Mouse (Mus musculus) CH12.LX (cell line): Measurements from ENCODE around the gene Dscam. TPM values are rescaled to one million over a fixed set of nuclear protein-coding genes. Genes with fewer than 3 reads are reported as not detected.

ENCODE experiments used
- DNase-seq: peaks from one replicate; pipeline ENCODE4 v3.0.0-alpha.2; 2013; ENCODE audit errors: extremely low read depth
- H3K27ac ChIP-seq: 2 replicates; pipeline ENCODE4 v1.5.1; 2012; ENCODE audit warnings: low read depth, mild to moderate bottlenecking, control low read depth, moderate library complexity; ENCODE audit not compliant: insufficient read depth
- H3K27me3 ChIP-seq: replicated peaks from 2 replicates; pipeline ENCODE3; 2012; ENCODE audit warnings: inconsistent platforms
- H3K36me3 ChIP-seq, 2 experiments: replicated peaks in 1 of 2; 2 replicates each; pipeline versions ENCODE3 to v1.6.1; 2012; ENCODE audit warnings: inconsistent platforms in 1 of 2, low read length in 1 of 2, mild to moderate bottlenecking in 1 of 2, mixed read lengths in 1 of 2, moderate library complexity in 1 of 2; ENCODE audit not compliant: control insufficient read depth in 1 of 2, insufficient read depth in 1 of 2
- H3K4me1 ChIP-seq, 2 experiments: 2 replicates each; pipeline ENCODE4 v1.6.1; 2012; ENCODE audit warnings: inconsistent platforms in 1 of 2, moderate library complexity in 1 of 2; ENCODE audit not compliant: insufficient read depth in 2 of 2, control insufficient read depth in 1 of 2
- H3K4me2 ChIP-seq: 2 replicates; pipeline ENCODE4 v1.6.1; 2012; ENCODE audit warnings: low read depth, mild to moderate bottlenecking, control low read depth; ENCODE audit not compliant: poor library complexity, insufficient read depth, severe bottlenecking
- H3K4me3 ChIP-seq, 3 experiments: fragments of 150-350 bp in 1 of 3; sonication (generic) in 1 of 3; replicated peaks in 1 of 3; 2 replicates each; pipeline versions ENCODE3 to v1.5.1; 2011 to 2012; ENCODE audit warnings: low read depth in 2 of 3, low read length in 2 of 3, mild to moderate bottlenecking in 2 of 3, moderate library complexity in 2 of 3, control low read depth in 1 of 3, improper control_type of control experiment in 1 of 3, inconsistent platforms in 1 of 3, mixed read lengths in 1 of 3; ENCODE audit not compliant: poor library complexity in 1 of 3
- H3K79me2 ChIP-seq: replicated peaks from 2 replicates; pipeline ENCODE4 v1.6.1; 2012; ENCODE audit warnings: mild to moderate bottlenecking, moderate library complexity; ENCODE audit not compliant: control insufficient read depth, poor library complexity, insufficient read depth, severe bottlenecking; ENCODE audit errors: extremely low read depth
- H3K9ac ChIP-seq: 2 replicates; pipeline ENCODE4 v1.6.1; 2012; ENCODE audit warnings: low read depth, mild to moderate bottlenecking, control low read depth, moderate library complexity; ENCODE audit not compliant: insufficient read depth
- H3K9me3 ChIP-seq: replicated peaks from 2 replicates; pipeline ENCODE3; 2012; ENCODE audit warnings: low read length, inconsistent platforms, mixed read lengths
- BHLHE40 ChIP-seq: IDR thresholded peaks from 2 replicates; pipeline ENCODE4 v1.6.1; 2011; ENCODE audit warnings: mild to moderate bottlenecking, low read depth, low read length, improper control_type of control experiment
- ELF1 ChIP-seq: IDR thresholded peaks from 2 replicates; pipeline ENCODE4 v1.6.1; 2014; ENCODE audit warnings: low read depth, mild to moderate bottlenecking, inconsistent platforms, low read length, improper control_type of control experiment
- EP300 ChIP-seq: IDR thresholded peaks from 2 replicates; pipeline ENCODE4 v1.6.1; 2011; ENCODE audit warnings: low read length, improper control_type of control experiment
- ETS1 ChIP-seq: conservative IDR thresholded peaks from 2 replicates; pipeline ENCODE4 v1.6.1; 2012; ENCODE audit warnings: low read depth, mild to moderate bottlenecking, inconsistent platforms, low read length, improper control_type of control experiment, moderate library complexity
- GABPA ChIP-seq: IDR thresholded peaks from 2 replicates; pipeline ENCODE4 v1.6.1; 2012; ENCODE audit warnings: low read depth, low read length, improper control_type of control experiment, inconsistent platforms; ENCODE audit not compliant: insufficient replicate concordance
- IRF4 ChIP-seq: IDR thresholded peaks from 2 replicates; pipeline ENCODE4 v1.6.1; 2014; ENCODE audit warnings: low read depth, mild to moderate bottlenecking, inconsistent platforms, low read length, improper control_type of control experiment
- JUND ChIP-seq: conservative IDR thresholded peaks from 2 replicates; pipeline ENCODE4 v1.6.1; 2011; ENCODE audit warnings: low read depth, low read length, improper control_type of control experiment
- KAT2A ChIP-seq: IDR thresholded peaks from 2 replicates; pipeline ENCODE4 v1.6.1; 2012; ENCODE audit warnings: low read length, improper control_type of control experiment, inconsistent platforms; ENCODE audit not compliant: insufficient replicate concordance
- MYC ChIP-seq: IDR thresholded peaks from 2 replicates; pipeline ENCODE4 v1.6.1; 2011; ENCODE audit warnings: low read depth, mild to moderate bottlenecking, improper control_type of control experiment, low read length
- NELFE ChIP-seq: IDR thresholded peaks from 2 replicates; pipeline ENCODE4 v1.6.1; 2011; ENCODE audit warnings: low read depth, low read length, improper control_type of control experiment
- NRF1 ChIP-seq: IDR thresholded peaks from 2 replicates; pipeline ENCODE4 v1.6.1; 2014; ENCODE audit warnings: low read depth, mild to moderate bottlenecking, inconsistent platforms, low read length, improper control_type of control experiment, moderate library complexity
- POLR2A ChIP-seq: IDR thresholded peaks from 2 replicates; pipeline ENCODE4 v1.6.1; 2011; ENCODE audit warnings: low read depth, mild to moderate bottlenecking, improper control_type of control experiment, low read length
- SIN3A ChIP-seq: IDR thresholded peaks from 2 replicates; pipeline ENCODE4 v1.6.1; 2012; ENCODE audit warnings: low read length, improper control_type of control experiment, inconsistent platforms
- TBP ChIP-seq: conservative IDR thresholded peaks from 2 replicates; pipeline ENCODE4 v1.6.1; 2011; ENCODE audit warnings: low read depth, low read length, improper control_type of control experiment
- TCF12 ChIP-seq: IDR thresholded peaks from 2 replicates; pipeline ENCODE4 v1.6.1; 2014; ENCODE audit warnings: low read depth, mild to moderate bottlenecking, inconsistent platforms, low read length, improper control_type of control experiment
- USF2 ChIP-seq: conservative IDR thresholded peaks from 2 replicates; pipeline ENCODE4 v1.6.1; 2011; ENCODE audit warnings: low read depth, low read length, improper control_type of control experiment
- ZKSCAN1 ChIP-seq: IDR thresholded peaks from 2 replicates; pipeline ENCODE4 v1.6.1; 2012; ENCODE audit warnings: low read depth, inconsistent platforms, low read length, improper control_type of control experiment, borderline replicate concordance
- dilution Hi-C: fragments of 300-500 bp; cut with MboI; formaldehyde crosslinking; loops from 2 replicates; pipeline ENCODE4 v1.14.3; 2020; ENCODE audit warnings: low sequenced_read_pairs; ENCODE audit not compliant: extremely low pct_unique_long_range_greater_than_20kb, extremely low pct_ligation_motif_present
- in situ Hi-C: fragments of 300-500 bp; cut with MboI; formaldehyde crosslinking; loops from 3 replicates; pipeline ENCODE4 v1.14.3; 2019; ENCODE audit warnings: low sequenced_read_pairs, low pct_ligation_motif_present, low pct_unique_long_range_greater_than_20kb, mixed read lengths
- polyA plus RNA-seq: library from polyadenylated mRNA; unstranded; fragments of >175 nt; gene quantifications from 2 replicates; pipeline ENCODE4 v1.2.1, GENCODE M21; 2012; ENCODE audit warnings: low read depth; ENCODE audit not compliant: insufficient read length
- total RNA-seq, 2 experiments: library from RNA; depleted of rRNA; stranded (reverse); fragments of 300-350 nt in 1 of 2; fragments of >200 nt in 1 of 2; gene quantifications; 2 replicates each; pipeline ENCODE4 v1.2.3; 2012 to 2014

Dscam gene
- total and polyA plus RNA-seq, 3 experiments: under 0.01 to 0.39 (median 0.12) TPM

DNA sequence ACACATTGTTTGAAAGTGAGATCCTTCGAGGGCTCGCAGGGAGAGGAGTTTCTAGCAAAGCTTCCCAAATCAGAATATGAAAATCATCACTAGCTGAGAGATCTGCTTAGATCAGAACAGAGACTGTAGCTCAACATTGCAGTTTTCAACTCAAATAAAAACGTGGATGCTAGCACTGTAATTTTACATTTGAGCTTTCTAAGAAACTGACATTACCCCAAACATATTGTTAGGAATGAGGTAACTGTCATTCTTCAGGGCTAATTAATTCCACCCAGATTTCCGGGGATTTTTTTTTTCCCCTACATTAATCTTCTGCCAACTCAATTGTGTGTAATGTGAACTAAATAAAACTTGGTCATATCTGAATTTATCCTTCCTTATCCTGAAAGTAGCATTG is 110.3 kb downstream of the Dscam start:
- in situ Hi-C loops (no loop called here), dilution Hi-C loops (no loop called here)
- H3K4me2 ChIP-seq: no peak overlapping the region
- H3K36me3 ChIP-seq: no peaks in the 10 kb centered on the region
- H3K9ac ChIP-seq: no peak overlapping the region
- no peaks in the 10 kb centered on the region for H3K79me2 ChIP-seq
- no peaks in the 10 kb centered on the region for H3K27me3 ChIP-seq
- H3K9me3 ChIP-seq: no peaks in the 10 kb centered on the region
- no peaks in the 10 kb centered on the region for H3K4me1 ChIP-seq
- no peak overlapping the region for H3K4me3 ChIP-seq
- no peak for DNase-seq
- H3K27ac ChIP-seq: no peak overlapping the region
- TF ChIP-seq ZKSCAN1: no peak
- TF ChIP-seq EP300: no peak
- no peak for TF ChIP-seq POLR2A
- no peak for TF ChIP-seq KAT2A
- TF ChIP-seq, all 38 proteins: peak for 0

GRCm38 (mm10) chr16:97035271-97035670 is 135.3 kb downstream of the Dscam start:
- H3K36me3 ChIP-seq: no peaks in the 10 kb centered on the region
- dilution Hi-C loops (no loop called here), in situ Hi-C loops (no loop called here)
- no peaks in the 10 kb centered on the region for H3K79me2 ChIP-seq
- H3K4me3 ChIP-seq: no peak overlapping the region
- DNase-seq: no peak
- H3K27ac ChIP-seq: no peak overlapping the region
- no peak overlapping the region for H3K4me2 ChIP-seq
- no peaks in the 10 kb centered on the region for H3K27me3 ChIP-seq
- TF ChIP-seq NELFE (no peak), ELF1 (no peak), BHLHE40 (no peak), TCF12 (no peak), JUND (no peak), MYC (no peak)
- H3K9ac ChIP-seq: no peak overlapping the region
- peaks cover 0 to 6% of the 10 kb centered on the region in 2 experiments; a peak in 2 of 4 replicates for H3K4me1 ChIP-seq
- H3K9me3 ChIP-seq: no peaks in the 10 kb centered on the region

DNA sequence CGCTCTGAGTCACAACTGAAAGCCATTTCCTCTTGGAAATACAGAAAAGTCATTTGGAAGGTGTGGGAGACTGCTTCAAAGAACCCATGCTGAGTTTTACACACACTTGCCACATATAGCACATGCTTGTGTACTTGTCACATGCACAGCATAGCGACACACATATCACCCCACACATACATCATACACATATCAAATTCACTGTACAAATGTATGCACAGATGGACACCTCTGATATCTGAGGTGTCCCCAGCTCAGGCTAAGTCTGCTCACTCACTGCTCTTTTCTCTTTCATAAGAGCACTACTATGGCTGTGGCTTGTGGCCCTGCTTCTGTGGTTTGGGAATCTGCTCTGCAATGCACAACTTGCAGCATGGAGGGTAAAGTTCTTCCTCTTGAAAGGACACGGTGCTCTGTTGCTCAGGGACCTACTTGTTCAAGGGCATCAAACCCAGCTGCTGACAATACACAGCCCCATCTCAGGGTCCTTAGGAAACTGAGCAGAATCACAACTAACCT is 137.0 kb downstream of the Dscam start:
- Histone ChIP-seq H3K27me3 (no peaks in the 10 kb centered on the region), H3K4me1 (peaks cover 0 to 6% of the 10 kb centered on the region in 2 experiments; a peak in 3 of 4 replicates), H3K36me3 (no peaks in the 10 kb centered on the region), H3K79me2 (no peaks in the 10 kb centered on the region), H3K4me3 (no peak overlapping the region), H3K27ac (no peak overlapping the region), H3K9me3 (no peaks in the 10 kb centered on the region), H3K4me2 (no peak overlapping the region), H3K9ac (no peak overlapping the region)
- no peak for DNase-seq
- TF ChIP-seq GABPA: no peak
- no peak for TF ChIP-seq USF2
- no peak for TF ChIP-seq SIN3A
- TF ChIP-seq ETS1: no peak
- TF ChIP-seq TBP: no peak
- no peak for TF ChIP-seq NRF1
- TF ChIP-seq IRF4: no peak
- in situ Hi-C loops (no loop called here), dilution Hi-C loops (no loop called here)
